Mouse (Mus musculus): ENCODE measurements around the gene Creld2. TPM values are rescaled to one million over a fixed set of nuclear protein-coding genes. Genes with fewer than 3 reads are reported as not detected.
A peak's percentile ranks its signal among the peaks of the same experiment; 100 is the strongest.

Creld2 gene
- polyA plus RNA-seq, 1 experiment from 2014 or later = 99.5 TPM

GRCm38 (mm10) chr15:88862881-88863694, 43.6 kb downstream of the Creld2 start:
- Histone ChIP-seq H3K4me3 (ENCODE audit: low read length) (peak overlapping the region; percentile 89), H3K9me3 (ENCODE audit: control insufficient read depth, low read length) (no peaks in the 10 kb centered on the region), H3K4me2 (ENCODE audit: low read depth, low read length) (peak overlapping the region; percentile 84), H3K4me1 (replicated peaks; ENCODE audit: control insufficient read depth, insufficient read depth, low read length) (peaks cover 45% of the 10 kb centered on the region), H3K27ac (ENCODE audit: low read length) (peak overlapping the region; percentile 98), H3K36me3 (ENCODE audit: control insufficient read depth, insufficient read depth, low read length) (peaks cover 10% of the 10 kb centered on the region), H3K27me3 (ENCODE audit: control insufficient read depth, insufficient read depth, low read depth, low read length) (no peaks in the 10 kb centered on the region), H3K9ac (ENCODE audit: low read length) (peak overlapping the region; percentile 89)
- no peak; the same call in 1 of the 2 replicates for ATAC-seq (ENCODE audit: low read depth)
- under 1% methylated on average over 88 of the region's 98 CpGs for WGBS

DNA sequence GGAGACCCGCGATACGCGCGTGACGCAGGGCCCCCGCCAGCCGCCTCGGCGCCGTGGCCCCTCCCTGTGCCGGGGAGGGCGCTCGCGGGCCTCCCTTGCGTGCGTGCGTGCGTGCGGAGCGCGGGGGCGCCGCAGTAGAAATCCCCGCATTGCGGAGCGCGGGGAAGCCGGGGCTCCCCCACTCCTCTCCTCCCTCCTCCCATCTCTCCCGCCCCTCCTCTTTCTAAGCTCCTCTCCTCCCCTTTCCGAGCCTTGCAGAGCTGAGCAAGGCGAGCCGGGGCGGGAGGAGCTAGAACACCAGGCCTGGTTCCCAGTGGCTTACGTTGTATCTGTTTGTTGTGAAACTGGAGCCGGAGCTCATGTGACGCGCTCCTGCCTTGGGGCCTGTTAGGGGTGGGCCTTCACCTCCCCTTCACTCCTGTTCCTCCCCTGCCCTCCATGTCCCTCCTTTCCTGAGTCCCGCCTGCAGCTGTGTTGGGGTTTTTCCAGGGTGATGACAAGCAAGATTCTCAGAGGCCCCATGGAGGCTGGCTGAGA, 44.3 kb downstream of the Creld2 start:
- peak overlapping the region; percentile 89 for H3K4me3 ChIP-seq (ENCODE audit: low read length)
- ATAC-seq (ENCODE audit: low read depth) = peak; percentile 80
- peaks cover 10% of the 10 kb centered on the region for H3K36me3 ChIP-seq (ENCODE audit: control insufficient read depth, insufficient read depth, low read length)
- peak overlapping the region; percentile 89 for H3K9ac ChIP-seq (ENCODE audit: low read length)
- peak overlapping the region; percentile 98 for H3K27ac ChIP-seq (ENCODE audit: low read length)
- WGBS = 0% methylated on average over 27 of the region's 39 CpGs
- peaks cover 45% of the 10 kb centered on the region for H3K4me1 ChIP-seq (replicated peaks; ENCODE audit: control insufficient read depth, insufficient read depth, low read length)
- H3K4me2 ChIP-seq (ENCODE audit: low read depth, low read length) = peak overlapping the region; percentile 84
- H3K9me3 ChIP-seq (ENCODE audit: control insufficient read depth, low read length) = no peaks in the 10 kb centered on the region
- no peaks in the 10 kb centered on the region for H3K27me3 ChIP-seq (ENCODE audit: control insufficient read depth, insufficient read depth, low read depth, low read length)

- H3K27ac ChIP-seq (ENCODE audit: low read length) = peak overlapping the region; percentile 98
- H3K4me3 ChIP-seq (ENCODE audit: low read length) = peak overlapping the region; percentile 89
- ATAC-seq (ENCODE audit: low read depth) = no peak
- H3K27me3 ChIP-seq (ENCODE audit: control insufficient read depth, insufficient read depth, low read depth, low read length) = no peaks in the 10 kb centered on the region
- peaks cover 10% of the 10 kb centered on the region for H3K36me3 ChIP-seq (ENCODE audit: control insufficient read depth, insufficient read depth, low read length)
- no peaks in the 10 kb centered on the region for H3K9me3 ChIP-seq (ENCODE audit: control insufficient read depth, low read length)
- peaks cover 45% of the 10 kb centered on the region for H3K4me1 ChIP-seq (replicated peaks; ENCODE audit: control insufficient read depth, insufficient read depth, low read length)
- H3K4me2 ChIP-seq (ENCODE audit: low read depth, low read length) = peak overlapping the region; percentile 84
- 26% methylated on average over 22 of the region's 22 CpGs for WGBS
- H3K9ac ChIP-seq (ENCODE audit: low read length) = peak overlapping the region; percentile 89
These were observed 45.0 kb downstream of the Creld2 start for GRCm38 (mm10) chr15:88864270-88865030.

GRCm38 (mm10) chr15:88865061-88865460, 45.6 kb downstream of the Creld2 start:
- H3K4me3 ChIP-seq (ENCODE audit: low read length) = peak overlapping the region; percentile 89
- 86% methylated on average over 14 of the region's 14 CpGs for WGBS
- peak overlapping the region; percentile 84 for H3K4me2 ChIP-seq (ENCODE audit: low read depth, low read length)
- H3K27me3 ChIP-seq (ENCODE audit: control insufficient read depth, insufficient read depth, low read depth, low read length) = no peaks in the 10 kb centered on the region
- no peak overlapping the region for H3K27ac ChIP-seq (ENCODE audit: low read length)
- H3K4me1 ChIP-seq (replicated peaks; ENCODE audit: control insufficient read depth, insufficient read depth, low read length) = peaks cover 45% of the 10 kb centered on the region
- peak overlapping the region; percentile 89; the same call in 1 of the 2 replicates for H3K9ac ChIP-seq (ENCODE audit: low read length)
- peaks cover 10% of the 10 kb centered on the region for H3K36me3 ChIP-seq (ENCODE audit: control insufficient read depth, insufficient read depth, low read length)
- ATAC-seq (ENCODE audit: low read depth) = no peak
- H3K9me3 ChIP-seq (ENCODE audit: control insufficient read depth, low read length) = no peaks in the 10 kb centered on the region

DNA sequence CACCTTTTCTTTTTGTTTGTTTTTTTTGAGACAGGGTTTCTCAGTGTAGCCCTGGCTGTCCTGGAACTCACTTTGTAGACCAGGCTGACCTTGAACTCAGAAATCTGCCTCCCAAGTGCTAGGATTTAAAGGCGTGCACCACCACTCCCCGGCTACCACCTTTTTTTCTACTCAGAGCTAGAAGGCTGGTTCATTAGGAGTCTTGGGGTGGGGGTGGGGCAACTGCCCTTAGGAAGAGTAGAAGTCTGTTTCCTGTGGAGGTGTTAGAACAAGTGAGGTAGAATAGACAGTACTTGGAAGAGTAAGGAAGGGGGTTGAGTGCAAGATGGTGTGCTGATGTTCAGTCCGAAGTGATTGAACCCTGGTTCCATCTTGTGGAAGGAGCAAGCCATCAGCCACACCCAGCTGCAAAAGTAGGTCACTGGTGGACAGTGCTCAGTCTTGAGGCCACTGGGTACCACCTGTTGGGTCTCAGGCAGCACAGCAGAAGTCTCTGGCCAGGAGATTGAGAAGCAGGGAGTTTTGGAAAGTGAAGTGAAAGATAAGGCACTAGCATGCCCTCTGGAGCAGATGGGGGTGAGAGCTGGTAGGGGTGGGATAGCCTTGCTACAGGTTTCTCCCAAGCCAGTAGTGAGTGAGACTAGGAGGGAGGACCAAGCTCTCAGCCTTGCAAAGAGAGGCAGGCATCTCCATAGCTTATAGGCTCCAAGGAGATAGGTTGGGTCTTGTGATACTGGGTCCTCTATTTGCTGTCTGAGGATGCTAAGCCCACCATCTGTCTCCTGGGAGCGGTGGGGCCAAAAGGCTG, 46.6 kb downstream of the Creld2 start:
- Histone ChIP-seq H3K4me1 (replicated peaks; ENCODE audit: control insufficient read depth, insufficient read depth, low read length) (peaks cover 45% of the 10 kb centered on the region), H3K4me2 (ENCODE audit: low read depth, low read length) (no peak overlapping the region), H3K27me3 (ENCODE audit: control insufficient read depth, insufficient read depth, low read depth, low read length) (no peaks in the 10 kb centered on the region), H3K9me3 (ENCODE audit: control insufficient read depth, low read length) (no peaks in the 10 kb centered on the region), H3K9ac (ENCODE audit: low read length) (0 out of 2 replicates have a peak overlapping the region, but pooled peaks have one; percentile 8), H3K27ac (ENCODE audit: low read length) (peak overlapping the region; percentile 74), H3K36me3 (ENCODE audit: control insufficient read depth, insufficient read depth, low read length) (peaks cover 10% of the 10 kb centered on the region), H3K4me3 (ENCODE audit: low read length) (no peak overlapping the region)
- WGBS = 56% methylated on average over 4 of the region's 4 CpGs
- ATAC-seq (ENCODE audit: low read depth) = no peak

GRCm38 (mm10) chr15:88866934-88867356, 47.5 kb downstream of the Creld2 start:
- Histone ChIP-seq H3K36me3 (ENCODE audit: control insufficient read depth, insufficient read depth, low read length) (peaks cover 10% of the 10 kb centered on the region), H3K9me3 (ENCODE audit: control insufficient read depth, low read length) (no peaks in the 10 kb centered on the region), H3K4me2 (ENCODE audit: low read depth, low read length) (no peak overlapping the region), H3K9ac (ENCODE audit: low read length) (peak overlapping the region; percentile 8), H3K27ac (ENCODE audit: low read length) (peak overlapping the region; percentile 74), H3K27me3 (ENCODE audit: control insufficient read depth, insufficient read depth, low read depth, low read length) (no peaks in the 10 kb centered on the region), H3K4me3 (ENCODE audit: low read length) (no peak overlapping the region), H3K4me1 (replicated peaks; ENCODE audit: control insufficient read depth, insufficient read depth, low read length) (peaks cover 41% of the 10 kb centered on the region)
- 40% methylated on average over 7 of the region's 7 CpGs for WGBS
- ATAC-seq (ENCODE audit: low read depth) = no peak

- peaks cover 10% of the 10 kb centered on the region for H3K36me3 ChIP-seq (ENCODE audit: control insufficient read depth, insufficient read depth, low read length)
- H3K4me2 ChIP-seq (ENCODE audit: low read depth, low read length) = no peak overlapping the region
- 15% methylated on average over 5 of the region's 5 CpGs for WGBS
- H3K27me3 ChIP-seq (ENCODE audit: control insufficient read depth, insufficient read depth, low read depth, low read length) = no peaks in the 10 kb centered on the region
- no peak overlapping the region for H3K4me3 ChIP-seq (ENCODE audit: low read length)
- H3K9me3 ChIP-seq (ENCODE audit: control insufficient read depth, low read length) = no peaks in the 10 kb centered on the region
- peak overlapping the region; percentile 8 for H3K9ac ChIP-seq (ENCODE audit: low read length)
- ATAC-seq (ENCODE audit: low read depth) = no peak
- H3K4me1 ChIP-seq (replicated peaks; ENCODE audit: control insufficient read depth, insufficient read depth, low read length) = peaks cover 41% of the 10 kb centered on the region
- H3K27ac ChIP-seq (ENCODE audit: low read length) = peak overlapping the region; percentile 74
These were observed 48.0 kb downstream of the Creld2 start for GRCm38 (mm10) chr15:88867368-88868023.

DNA sequence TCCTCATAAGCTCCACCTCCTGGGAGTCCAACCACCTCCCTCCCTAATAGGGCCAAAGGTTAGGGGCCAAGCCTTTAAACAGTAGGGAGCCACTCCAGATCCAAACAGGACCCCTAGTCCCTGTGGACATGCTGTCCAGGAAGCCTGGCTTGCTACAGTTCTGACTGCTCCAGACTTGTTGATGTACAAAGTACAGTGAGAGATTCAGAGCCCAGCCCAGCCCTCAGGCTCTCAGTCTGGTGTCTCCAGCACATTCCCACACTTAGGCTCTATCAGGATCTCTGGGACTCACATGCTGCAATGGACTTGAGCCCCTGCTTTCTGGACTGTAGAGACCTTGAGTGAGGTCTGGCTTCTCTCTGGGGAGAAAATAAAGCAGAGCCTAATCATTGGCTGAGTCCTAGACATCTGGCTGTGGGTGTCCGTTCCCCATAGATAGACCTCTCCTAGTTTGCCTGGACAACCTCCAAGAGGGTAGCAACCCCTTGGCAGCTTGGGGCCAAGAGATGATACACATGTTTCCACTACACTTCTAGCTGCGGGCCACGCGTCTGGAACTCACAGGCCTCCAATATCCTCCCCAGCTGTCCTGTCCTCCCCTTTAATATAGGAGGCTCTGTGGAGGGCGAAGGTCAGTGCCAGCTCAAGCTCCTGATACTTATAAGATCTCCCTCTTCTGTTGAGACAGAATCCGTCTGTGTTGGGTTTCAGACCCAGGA, 48.7 kb downstream of the Creld2 start:
- Histone ChIP-seq H3K9me3 (ENCODE audit: control insufficient read depth, low read length) (no peaks in the 10 kb centered on the region), H3K36me3 (ENCODE audit: control insufficient read depth, insufficient read depth, low read length) (peaks cover 10% of the 10 kb centered on the region), H3K4me2 (ENCODE audit: low read depth, low read length) (no peak overlapping the region), H3K4me3 (ENCODE audit: low read length) (no peak overlapping the region), H3K27ac (ENCODE audit: low read length) (peak overlapping the region; percentile 74), H3K27me3 (ENCODE audit: control insufficient read depth, insufficient read depth, low read depth, low read length) (no peaks in the 10 kb centered on the region), H3K4me1 (replicated peaks; ENCODE audit: control insufficient read depth, insufficient read depth, low read length) (peaks cover 41% of the 10 kb centered on the region), H3K9ac (ENCODE audit: low read length) (no peak overlapping the region)
- WGBS = 72% methylated on average over 6 of the region's 6 CpGs
- ATAC-seq (ENCODE audit: low read depth) = no peak
